Mouse (Mus musculus): ENCODE results near the gene Carmil3. TPM values are rescaled to one million over a fixed set of nuclear protein-coding genes. Genes with fewer than 3 reads are reported as not detected.

Gene Carmil3
- total RNA-seq, 1 experiment: 0.58 TPM

DNA sequence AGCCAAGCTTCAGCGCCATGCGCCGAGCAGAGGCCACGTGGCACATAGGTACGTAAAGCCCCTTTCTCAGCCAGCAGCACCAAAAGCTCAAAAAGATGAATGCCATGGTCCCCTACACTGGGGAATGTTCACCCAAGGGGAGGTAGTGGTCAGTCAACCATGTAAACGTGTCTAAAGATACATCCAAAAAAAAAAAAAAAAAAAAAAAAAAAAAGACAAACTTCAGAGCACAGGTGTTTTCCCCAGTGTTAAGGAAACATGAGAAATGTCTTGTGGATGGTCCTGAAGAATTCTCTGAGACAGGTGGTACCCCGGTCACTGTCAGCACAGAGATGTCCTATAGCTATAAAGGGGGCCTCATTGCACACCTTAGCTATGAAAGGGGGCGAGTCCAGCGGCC is 15.2 kb downstream of the Carmil3 start:
- Histone ChIP-seq H3K4me1 (ENCODE audit: control insufficient read depth in 2 of 2, insufficient read depth in 2 of 2, low read length in 2 of 2, poor library complexity in 1 of 2) (peaks cover 0 to 4% of the 10 kb centered on the region in 2 experiments; a peak in 1 of 4 replicates), H3K9ac (ENCODE audit: insufficient read depth, low read depth, low read length, poor library complexity, severe bottlenecking) (no peak overlapping the region), H3K36me3 (ENCODE audit: control insufficient read depth, insufficient read depth, low read length, poor library complexity, severe bottlenecking) (no peaks in the 10 kb centered on the region), H3K9me3 (ENCODE audit: control insufficient read depth, insufficient read depth, low read depth, low read length) (no peaks in the 10 kb centered on the region), H3K4me3 (ENCODE audit: insufficient read depth in 1 of 2, low read depth in 1 of 2, low read length in 2 of 2, poor library complexity in 1 of 2, severe bottlenecking in 1 of 2) (no peak overlapping the region), H3K27ac (ENCODE audit: insufficient read depth, low read depth, low read length, poor library complexity, severe bottlenecking) (no peak overlapping the region)
- DNase-seq (ENCODE audit: low read depth, low spot score): no peak
- in situ Hi-C loops (cut with MboI; ENCODE audit: low sequenced_read_pairs in 2 of 2, unreplicated experiment in 2 of 2): no loop called here
- TF ChIP-seq HCFC1 (IDR thresholded peaks at IDR 0.05; ENCODE audit: borderline replicate concordance, insufficient read depth, low read length) (no peak), CHD2 (IDR thresholded peaks at IDR 0.05; ENCODE audit: low read depth, low read length) (no peak)

GRCm38 (mm10) chr14:55507801-55508200 is 17.4 kb downstream of the Carmil3 start:
- no peaks in the 10 kb centered on the region for H3K36me3 ChIP-seq (ENCODE audit: control insufficient read depth, insufficient read depth, low read length, poor library complexity, severe bottlenecking)
- no peak overlapping the region for H3K4me3 ChIP-seq (ENCODE audit: insufficient read depth in 1 of 2, low read depth in 1 of 2, low read length in 2 of 2, poor library complexity in 1 of 2, severe bottlenecking in 1 of 2)
- in situ Hi-C loops (cut with MboI; ENCODE audit: low sequenced_read_pairs in 2 of 2, unreplicated experiment in 2 of 2): no loop called here
- no peak for TF ChIP-seq ZNF384 (IDR thresholded peaks at IDR 0.05; ENCODE audit: low read depth, low read length)
- no peak for TF ChIP-seq HCFC1 (IDR thresholded peaks at IDR 0.05; ENCODE audit: borderline replicate concordance, insufficient read depth, low read length)
- no peak for TF ChIP-seq CHD2 (IDR thresholded peaks at IDR 0.05; ENCODE audit: low read depth, low read length)
- TF ChIP-seq ZC3H11A (IDR thresholded peaks at IDR 0.05; ENCODE audit: borderline replicate concordance, low read depth, low read length): no peak
- TF ChIP-seq MAFK (IDR thresholded peaks at IDR 0.05; ENCODE audit: insufficient read depth, low read depth, low read length): no peak
- no peak overlapping the region for H3K9ac ChIP-seq (ENCODE audit: insufficient read depth, low read depth, low read length, poor library complexity, severe bottlenecking)
- H3K27ac ChIP-seq (ENCODE audit: insufficient read depth, low read depth, low read length, poor library complexity, severe bottlenecking): no peak overlapping the region
- H3K4me1 ChIP-seq (ENCODE audit: control insufficient read depth in 2 of 2, insufficient read depth in 2 of 2, low read length in 2 of 2, poor library complexity in 1 of 2): peaks cover 0 to 4% of the 10 kb centered on the region in 2 experiments; a peak in 1 of 4 replicates
- DNase-seq (ENCODE audit: low read depth, low spot score): no peak
- H3K9me3 ChIP-seq (ENCODE audit: control insufficient read depth, insufficient read depth, low read depth, low read length): no peaks in the 10 kb centered on the region

- Histone ChIP-seq H3K27ac (ENCODE audit: insufficient read depth, low read depth, low read length, poor library complexity, severe bottlenecking) (no peak overlapping the region), H3K4me3 (ENCODE audit: insufficient read depth in 1 of 2, low read depth in 1 of 2, low read length in 2 of 2, poor library complexity in 1 of 2, severe bottlenecking in 1 of 2) (no peak overlapping the region), H3K4me1 (ENCODE audit: control insufficient read depth in 2 of 2, insufficient read depth in 2 of 2, low read length in 2 of 2, poor library complexity in 1 of 2) (peaks cover 0 to 8% of the 10 kb centered on the region in 2 experiments; a peak in 1 of 4 replicates), H3K9me3 (ENCODE audit: control insufficient read depth, insufficient read depth, low read depth, low read length) (no peaks in the 10 kb centered on the region), H3K9ac (ENCODE audit: insufficient read depth, low read depth, low read length, poor library complexity, severe bottlenecking) (no peak overlapping the region), H3K36me3 (ENCODE audit: control insufficient read depth, insufficient read depth, low read length, poor library complexity, severe bottlenecking) (no peaks in the 10 kb centered on the region)
- TF ChIP-seq CHD2 (IDR thresholded peaks at IDR 0.05; ENCODE audit: low read depth, low read length) (no peak), HCFC1 (IDR thresholded peaks at IDR 0.05; ENCODE audit: borderline replicate concordance, insufficient read depth, low read length) (no peak), MAFK (IDR thresholded peaks at IDR 0.05; ENCODE audit: insufficient read depth, low read depth, low read length) (no peak), ZC3H11A (IDR thresholded peaks at IDR 0.05; ENCODE audit: borderline replicate concordance, low read depth, low read length) (no peak), ZNF384 (IDR thresholded peaks at IDR 0.05; ENCODE audit: low read depth, low read length) (no peak)
- in situ Hi-C loops (cut with MboI; ENCODE audit: low sequenced_read_pairs in 2 of 2, unreplicated experiment in 2 of 2): no loop called here
- DNase-seq (ENCODE audit: low read depth, low spot score): no peak
Observed at GRCm38 (mm10) chr14:55509540-55509939, 19.1 kb downstream of the Carmil3 start.

GRCm38 (mm10) chr14:55510125-55510731 is 19.8 kb downstream of the Carmil3 start, which contains the start of gene Cpne6:
Gene Cpne6 (plus strand): TSS chr14:55510445.
- H3K9ac ChIP-seq (ENCODE audit: insufficient read depth, low read depth, low read length, poor library complexity, severe bottlenecking): no peak within 1 kb of the TSS
- H3K4me3 ChIP-seq (ENCODE audit: insufficient read depth in 1 of 2, low read depth in 1 of 2, low read length in 2 of 2, poor library complexity in 1 of 2, severe bottlenecking in 1 of 2): no peak within 1 kb of the TSS
- H3K27ac ChIP-seq (ENCODE audit: insufficient read depth, low read depth, low read length, poor library complexity, severe bottlenecking): no peak within 1 kb of the TSS
- in situ Hi-C loops (cut with MboI; ENCODE audit: low sequenced_read_pairs in 2 of 2, unreplicated experiment in 2 of 2): no loop called here
- no peak for TF ChIP-seq HCFC1 (IDR thresholded peaks at IDR 0.05; ENCODE audit: borderline replicate concordance, insufficient read depth, low read length)
- no peak for TF ChIP-seq ZC3H11A (IDR thresholded peaks at IDR 0.05; ENCODE audit: borderline replicate concordance, low read depth, low read length)
- TF ChIP-seq CHD2 (IDR thresholded peaks at IDR 0.05; ENCODE audit: low read depth, low read length): no peak
- TF ChIP-seq ZNF384 (IDR thresholded peaks at IDR 0.05; ENCODE audit: low read depth, low read length): no peak
- no peak for TF ChIP-seq MAFK (IDR thresholded peaks at IDR 0.05; ENCODE audit: insufficient read depth, low read depth, low read length)
- no peak for DNase-seq (ENCODE audit: low read depth, low spot score)
- H3K9me3 ChIP-seq (ENCODE audit: control insufficient read depth, insufficient read depth, low read depth, low read length): no peaks in the 10 kb centered on the region
- no peaks in the 10 kb centered on the region for H3K36me3 ChIP-seq (ENCODE audit: control insufficient read depth, insufficient read depth, low read length, poor library complexity, severe bottlenecking)
- peaks cover 0 to 8% of the 10 kb centered on the region in 2 experiments; a peak in 1 of 4 replicates for H3K4me1 ChIP-seq (ENCODE audit: control insufficient read depth in 2 of 2, insufficient read depth in 2 of 2, low read length in 2 of 2, poor library complexity in 1 of 2)

Data from ES-E14 (cell line).